ENCODE assay signal across 14 mouse cellular contexts in the genomic region with DNA sequence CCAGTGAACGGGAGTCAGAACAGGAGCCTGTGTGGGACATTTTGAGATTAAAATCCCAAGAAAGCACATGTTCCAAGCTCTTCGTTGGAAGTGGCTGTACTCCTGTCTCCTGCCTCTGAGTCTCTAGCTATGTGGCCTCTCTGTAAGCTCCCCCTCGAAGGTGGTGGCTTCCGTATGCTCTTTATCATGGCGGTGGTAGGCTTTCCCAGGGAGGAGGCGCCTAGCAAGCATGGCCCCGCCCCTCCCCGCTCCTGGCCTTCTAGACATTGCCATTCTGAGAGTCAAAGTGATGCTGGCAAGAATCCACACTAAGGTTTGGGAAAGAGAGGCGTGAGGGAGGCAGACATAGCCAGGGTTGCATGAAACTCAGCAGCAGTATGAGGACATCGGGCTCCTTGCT. TPM values are rescaled to one million over a fixed set of nuclear protein-coding genes. Genes with fewer than 3 reads are reported as not detected.
"Had no signal": no experiment of that assay in that cellular context is flagged by ENCODE, and none has a peak within 500 bp of the region (broad histone marks: within the 10 kb centered on the region; RNA-seq: fewer than 3 reads in every experiment).

No protein-coding gene starts in this region.

- DNase-seq: cerebellum, postnatal 14 days; cerebellum, postnatal 25 days; cerebellum, postnatal 36 days; embryo, embryonic 11 days; forebrain, postnatal 0 days; gastrocnemius, adult 2 months; gastrocnemius, postnatal 10 days; gastrocnemius, postnatal 14 days; gastrocnemius, postnatal 25 days; gastrocnemius, postnatal 36 days; heart, adult 11 months; heart, adult 18-20 months; heart, adult 2 months had no signal

RNA-seq across cellular contexts. Expression of a gene that starts 37.2 kb away (rescaled TPM):
- total RNA-seq: heart, adult 8-10 months had no signal
